19 mouse cellular contexts compared by ENCODE assay signal in genomic region chr13:82106032-82106431, GRCm38 (mm10).
"Had no signal": no experiment of that assay in that cellular context is flagged by ENCODE, and none has a peak within 500 bp of the region (broad histone marks: within the 10 kb centered on the region; RNA-seq: fewer than 3 reads in every experiment).

No protein-coding gene starts in this region.

- H3K4me1 ChIP-seq: limb, embryonic 10.5 days; limb, embryonic 13.5 days; liver, embryonic 12.5 days; liver, embryonic 15.5 days; lung, embryonic 15.5 days; midbrain, embryonic 12.5 days had no signal

- H3K27ac ChIP-seq: limb, embryonic 10.5 days; limb, embryonic 13.5 days; liver, embryonic 12.5 days; liver, embryonic 15.5 days; lung, embryonic 15.5 days; midbrain, embryonic 12.5 days had no signal

- H3K27me3 ChIP-seq: limb, embryonic 13.5 days; liver, embryonic 12.5 days; liver, embryonic 15.5 days; lung, embryonic 15.5 days; midbrain, embryonic 12.5 days had no signal

- H3K9ac ChIP-seq: limb, embryonic 13.5 days; liver, embryonic 12.5 days; liver, embryonic 15.5 days; lung, embryonic 15.5 days; midbrain, embryonic 12.5 days had no signal

- H3K4me2 ChIP-seq: limb, embryonic 13.5 days; liver, embryonic 12.5 days; liver, embryonic 15.5 days; lung, embryonic 15.5 days; midbrain, embryonic 12.5 days had no signal

- DNase-seq: kidney, adult 18-20 months; kidney, adult 9 months; kidney, postnatal 14 days; kidney, postnatal 4 days; liver; lung, adult 18-20 months; lung, postnatal 10 days; lung, postnatal 4 days; retina, postnatal 1 day; right cerebral cortex, postnatal 25 days; spleen, adult 18-20 months; thymus, adult 18-20 months; thymus, postnatal 36 days had no signal

- H3K9me3 ChIP-seq: limb, embryonic 10.5 days; limb, embryonic 13.5 days; liver, embryonic 12.5 days; liver, embryonic 15.5 days; lung, embryonic 15.5 days; midbrain, embryonic 12.5 days had no signal

- ATAC-seq: liver, embryonic 12.5 days had no signal

- H3K4me3 ChIP-seq: limb, embryonic 10.5 days; limb, embryonic 13.5 days; liver, embryonic 12.5 days; liver, embryonic 15.5 days; lung, embryonic 15.5 days; midbrain, embryonic 12.5 days had no signal

- H3K36me3 ChIP-seq: limb, embryonic 10.5 days; limb, embryonic 13.5 days; liver, embryonic 12.5 days; liver, embryonic 15.5 days; lung, embryonic 15.5 days; midbrain, embryonic 12.5 days had no signal
